Mouse (Mus musculus) c-Kit-positive CD71-positive TER-119-positive erythroid progenitor cells, embryonic 14.5 days (primary cell): Measurements from ENCODE around the gene Pgbd5.

ENCODE experiments used
- DNase-seq: peaks from one replicate; pipeline ENCODE4 v3.0.0-alpha.2; 2013; ENCODE audit warnings: low spot score

Pgbd5 gene

DNA sequence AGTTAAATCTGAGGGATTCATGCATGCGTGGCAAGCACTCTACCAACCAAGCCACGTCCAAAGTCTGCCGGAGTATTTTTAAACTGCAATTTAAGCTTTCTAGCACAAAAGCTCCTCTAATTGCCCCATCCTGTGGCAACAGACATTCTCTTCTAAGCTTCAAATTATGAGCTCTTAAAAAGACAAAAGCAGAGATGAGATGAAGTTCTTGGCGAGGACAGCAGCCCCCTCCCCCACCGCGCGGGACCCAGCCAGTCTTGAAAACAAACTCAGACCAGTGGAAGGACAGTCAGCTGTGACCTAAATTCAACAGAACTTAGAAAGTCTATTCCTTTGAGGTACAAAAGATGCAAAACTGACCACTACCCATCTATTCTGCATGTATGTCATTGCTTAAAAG, 48.3 kb downstream of the Pgbd5 start:
- no peak for DNase-seq

- no peak for DNase-seq
Measured at GRCm38 (mm10) chr8:124389495-124389894, 50.0 kb downstream of the Pgbd5 start.

- no peak for DNase-seq
Measured at GRCm38 (mm10) chr8:124386225-124386899, 53.1 kb downstream of the Pgbd5 start.

- DNase-seq: no peak
Measured at GRCm38 (mm10) chr8:124384336-124384735, 55.1 kb downstream of the Pgbd5 start.

DNA sequence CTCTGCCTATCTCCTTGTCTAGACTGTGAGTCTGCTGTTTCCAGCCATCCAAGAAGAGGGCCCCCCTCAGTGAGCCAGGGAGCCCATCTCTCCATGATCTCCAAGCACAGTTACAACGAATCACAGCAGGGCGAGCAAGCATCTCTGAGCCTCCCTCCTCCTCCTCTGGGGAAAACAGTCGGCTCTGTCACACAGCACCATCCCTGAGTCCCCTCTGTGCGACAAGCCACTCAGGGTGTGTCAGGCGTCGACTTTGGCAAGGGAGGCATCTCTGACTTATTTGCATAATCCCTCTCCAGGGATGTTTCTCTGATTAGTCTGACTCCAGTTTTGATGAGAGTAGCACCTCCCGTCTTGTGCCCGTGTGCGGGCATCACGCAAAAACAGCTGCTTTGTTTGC, 57.2 kb downstream of the Pgbd5 start:
- no peak for DNase-seq

DNA sequence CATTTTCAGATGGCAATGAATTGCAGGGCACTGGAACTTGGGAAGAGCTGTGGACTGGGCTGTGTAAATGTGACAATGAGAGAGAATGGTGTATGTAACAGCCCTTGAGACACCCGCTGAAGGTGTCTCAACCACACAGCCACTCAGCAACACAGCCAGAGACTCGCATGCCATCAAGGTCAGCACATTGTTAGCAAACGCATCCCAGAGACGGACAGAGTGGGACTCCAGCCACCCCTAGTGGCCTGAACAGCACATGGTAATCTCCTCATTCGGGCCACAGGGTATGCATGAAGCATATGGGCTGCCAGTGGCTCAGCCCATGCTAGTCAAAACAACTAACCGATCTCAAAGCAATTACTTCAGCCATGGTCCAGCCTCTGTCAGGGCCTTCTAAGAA, 60.2 kb downstream of the Pgbd5 start:
- DNase-seq: no peak

- no peak for DNase-seq
Measured at GRCm38 (mm10) chr8:124376406-124376805, 63.1 kb downstream of the Pgbd5 start.

- no peak for DNase-seq
Measured at GRCm38 (mm10) chr8:124375727-124376126, 63.7 kb downstream of the Pgbd5 start.

- no peak for DNase-seq
Measured at GRCm38 (mm10) chr8:124375168-124375567, 64.3 kb downstream of the Pgbd5 start.

- no peak for DNase-seq
Measured at GRCm38 (mm10) chr8:124373753-124374152, 65.7 kb downstream of the Pgbd5 start.

GRCm38 (mm10) chr8:124371410-124372123, 67.9 kb downstream of the Pgbd5 start:
- DNase-seq: no peak

- DNase-seq: no peak
Measured at GRCm38 (mm10) chr8:124370422-124371183, 68.9 kb downstream of the Pgbd5 start.

GRCm38 (mm10) chr8:124368213-124368612, 71.2 kb downstream of the Pgbd5 start:
- DNase-seq: peak; percentile 63

DNA sequence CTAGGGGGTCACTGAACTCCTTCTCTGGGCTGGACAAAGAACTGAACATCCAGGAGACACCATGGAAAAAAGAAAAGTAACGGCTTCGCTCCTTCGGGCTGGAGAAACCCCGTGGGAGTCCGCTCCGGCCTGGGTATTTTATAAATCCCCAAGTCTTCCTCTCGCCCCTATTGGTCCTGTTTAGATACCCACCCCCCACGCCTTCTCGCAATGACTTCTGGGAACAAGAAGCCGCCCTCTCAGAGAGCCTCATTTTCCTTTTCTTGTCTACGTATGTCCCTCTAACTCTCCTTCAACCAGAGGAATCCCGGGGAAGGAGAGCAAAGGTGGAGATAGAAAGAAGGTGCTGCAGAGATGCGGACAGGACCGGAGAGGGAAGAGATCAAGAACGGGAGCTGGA, 76.1 kb downstream of the Pgbd5 start:
- DNase-seq: no peak

GRCm38 (mm10) chr8:124362589-124362988, 76.9 kb downstream of the Pgbd5 start:
- no peak for DNase-seq

- no peak for DNase-seq
Measured at GRCm38 (mm10) chr8:124361773-124362427, 77.6 kb downstream of the Pgbd5 start.

DNA sequence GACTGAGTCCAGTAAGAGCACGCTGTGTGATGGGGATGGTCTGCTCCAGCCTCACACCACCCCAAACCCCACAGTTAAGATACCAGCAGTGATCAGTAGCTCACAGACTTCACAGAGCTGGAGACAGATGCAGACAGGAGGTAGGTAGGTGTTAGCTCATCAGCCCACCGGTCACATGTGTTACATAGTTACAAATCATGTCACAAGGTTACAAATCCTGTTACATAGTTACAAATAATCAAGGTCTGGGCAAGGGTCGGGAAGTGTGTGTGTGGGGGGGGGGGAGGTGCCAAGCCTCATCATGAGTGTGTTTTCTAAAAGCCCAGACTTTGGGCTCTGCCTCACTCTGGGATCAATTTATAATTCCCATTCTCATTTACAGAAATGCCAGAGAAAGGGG, 78.5 kb downstream of the Pgbd5 start:
- no peak for DNase-seq

- DNase-seq: no peak
Measured at GRCm38 (mm10) chr8:124351636-124352035, 87.8 kb downstream of the Pgbd5 start.

DNA sequence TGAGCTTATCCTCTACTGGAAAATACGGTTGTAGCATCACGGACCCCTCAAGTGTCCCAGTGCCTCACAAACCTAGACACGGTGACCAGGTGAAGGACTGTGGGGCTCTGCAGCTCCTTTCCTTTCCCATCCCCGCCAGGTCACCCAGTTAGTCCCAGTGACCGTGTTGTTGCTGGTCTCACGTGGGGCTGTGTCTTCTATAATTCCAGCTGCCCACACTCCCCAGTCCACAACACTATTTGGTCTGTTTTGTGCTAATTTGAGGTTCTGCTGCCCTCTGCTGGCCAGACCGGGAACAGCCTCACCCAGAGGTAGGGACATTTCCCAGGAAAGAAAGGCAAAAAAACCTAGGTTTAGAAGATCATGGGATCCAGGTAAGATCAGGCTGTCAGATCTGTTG, 89.8 kb downstream of the Pgbd5 start:
- DNase-seq: peak; percentile 59

DNA sequence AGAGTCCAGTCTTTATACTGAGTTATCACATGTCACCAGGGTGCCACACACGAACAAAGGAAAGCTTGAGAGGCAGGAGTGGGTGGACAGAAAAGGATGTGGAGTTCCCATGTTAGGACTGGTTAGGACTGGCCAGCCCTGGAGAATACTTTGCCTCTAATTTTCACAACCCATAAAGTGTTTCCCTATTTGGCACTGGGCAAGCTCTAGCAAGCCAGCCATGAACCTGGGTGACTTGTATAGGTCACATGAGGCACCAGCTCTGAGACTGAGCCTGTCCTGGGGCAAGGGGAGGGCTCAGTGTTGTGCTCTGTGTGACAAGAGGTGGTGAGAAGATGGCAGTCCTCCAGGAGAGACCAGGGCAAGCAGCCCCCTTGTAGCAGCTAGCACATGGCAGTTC, 91.4 kb downstream of the Pgbd5 start:
- DNase-seq: no peak

- peak; percentile 48 for DNase-seq
Measured at GRCm38 (mm10) chr8:124346852-124347523, 92.5 kb downstream of the Pgbd5 start.

DNA sequence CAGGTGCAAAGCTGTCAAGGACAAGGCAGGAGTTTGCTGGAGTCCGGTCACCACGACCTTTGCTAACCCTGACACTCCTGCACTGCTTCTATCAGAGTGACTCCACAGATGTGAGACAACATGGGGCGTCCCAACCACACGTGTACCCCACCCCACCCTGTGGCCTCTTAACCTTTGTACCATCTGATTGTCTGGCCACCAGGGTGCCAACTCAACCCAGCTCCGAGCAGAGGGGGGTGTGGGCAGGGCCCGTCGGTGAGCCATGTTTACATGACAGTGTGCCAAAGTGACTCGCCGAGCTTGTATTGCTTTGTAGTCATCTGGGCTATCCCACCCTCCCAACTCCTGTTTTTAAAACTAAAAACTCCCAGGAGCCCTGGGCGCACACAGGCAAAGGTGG, 94.4 kb downstream of the Pgbd5 start:
- no peak for DNase-seq
